Mouse (Mus musculus) heart, adult 2 months (tissue): ENCODE results near the gene Nxnl1.

Experiments used
- CTCF ChIP-seq: fragments of 200-600 bp; IDR thresholded peaks from 2 replicates; pipeline ENCODE4 v1.8.1; 2022; ENCODE audit warnings: antibody characterized with exemption, mild to moderate bottlenecking, moderate library complexity
- POLR2A ChIP-seq: fragments of 200-500 bp; IDR thresholded peaks from 2 replicates; pipeline ENCODE4 v1.6.1; 2011; ENCODE audit warnings: mild to moderate bottlenecking, low read depth, low read length, control low read depth; ENCODE audit not compliant: insufficient read depth

DNA sequence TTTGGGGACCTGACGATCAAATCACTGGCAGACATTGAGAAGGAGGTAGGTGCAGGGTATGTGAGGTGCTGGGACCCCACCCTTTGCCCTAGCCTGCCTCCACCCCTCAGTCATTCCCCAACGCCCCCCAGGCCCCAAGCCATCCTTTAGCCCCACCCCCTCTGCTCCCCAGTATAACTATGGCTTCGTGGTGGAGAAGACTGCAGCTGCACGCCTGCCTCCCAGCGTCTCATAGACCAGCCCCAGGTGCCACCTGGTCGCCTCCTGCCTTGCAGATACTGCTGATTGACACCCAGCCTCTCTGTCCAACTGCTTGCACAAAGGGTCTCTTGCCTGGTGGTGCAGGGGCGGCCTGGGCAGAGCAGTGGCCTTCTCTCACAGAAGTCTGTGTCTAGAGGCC, 18.8 kb downstream of the Nxnl1 start:
- TF ChIP-seq POLR2A (no peak), CTCF (no peak)
